Mouse (Mus musculus): ENCODE results near the gene Tsen2. TPM values are rescaled to one million over a fixed set of nuclear protein-coding genes. Genes with fewer than 3 reads are reported as not detected.

The Tsen2 gene
- polyA plus RNA-seq (2014; fragmentation: Illumina TruSeq; extraction: RNeasy Lipid Tissue Mini Kit (QIAGEN cat#74804)), result 3.6 TPM

GRCm38 (mm10) chr6:115544442-115544970 lies at the start of gene Tsen2:
Gene Tsen2, plus strand, starts transcription at chr6:115544664.

GRCm38 (mm10) chr6:115592458-115592857 lies 48.0 kb downstream of the Tsen2 start, which contains the start of gene Mkrn2os:
Gene Mkrn2os, minus strand, starts transcription at chr6:115592576.

GRCm38 (mm10) chr6:115601715-115602523 lies 57.5 kb downstream of the Tsen2 start, which contains the start of gene Mkrn2:
Gene Mkrn2, plus strand, starts transcription at chr6:115601902.

Other genes with a start within 250 kb of the Tsen2 start
- 117 TPM for gene Pparg, start 183.7 kb upstream of the Tsen2 start, polyA plus RNA-seq (2014; fragmentation: Illumina TruSeq; extraction: RNeasy Lipid Tissue Mini Kit (QIAGEN cat#74804))
- gene Mkrn2os, start 47.9 kb downstream of the Tsen2 start, polyA plus RNA-seq (2014; fragmentation: Illumina TruSeq; extraction: RNeasy Lipid Tissue Mini Kit (QIAGEN cat#74804)), result not detected
- 11.4 TPM for gene Mkrn2, start 57.2 kb downstream of the Tsen2 start, polyA plus RNA-seq (2014; fragmentation: Illumina TruSeq; extraction: RNeasy Lipid Tissue Mini Kit (QIAGEN cat#74804))
- gene Raf1, start 132.0 kb downstream of the Tsen2 start, polyA plus RNA-seq (2014; fragmentation: Illumina TruSeq; extraction: RNeasy Lipid Tissue Mini Kit (QIAGEN cat#74804)), result 41.2 TPM
- not detected for gene Tmem40, start 217.7 kb downstream of the Tsen2 start, polyA plus RNA-seq (2014; fragmentation: Illumina TruSeq; extraction: RNeasy Lipid Tissue Mini Kit (QIAGEN cat#74804))
- gene Cand2, start 229.9 kb downstream of the Tsen2 start, polyA plus RNA-seq (2014; fragmentation: Illumina TruSeq; extraction: RNeasy Lipid Tissue Mini Kit (QIAGEN cat#74804)), result 6.3 TPM

Data from ovary, adult 10 weeks (tissue).